Mouse (Mus musculus): ENCODE measurements around the gene Git1. TPM values are rescaled to one million over a fixed set of nuclear protein-coding genes. Genes with fewer than 3 reads are reported as not detected.

Gene Git1
- polyA plus RNA-seq (2012) = 92.9 and 94.7 TPM in 2 replicates

GRCm38 (mm10) chr11:77493512-77494343 lies at the start of gene Git1:
Gene Git1 (plus strand): TSS chr11:77493562.
- TF ChIP-seq GATA1 (IDR thresholded peaks at IDR 0.05; ENCODE audit: low read length) = no peak

- no peak for TF ChIP-seq GATA1 (IDR thresholded peaks at IDR 0.05; ENCODE audit: low read length)
These were observed 48.4 kb upstream of the Git1 start for GRCm38 (mm10) chr11:77444939-77445338.

- no peak for TF ChIP-seq GATA1 (IDR thresholded peaks at IDR 0.05; ENCODE audit: low read length)
These were observed 46.7 kb upstream of the Git1 start for GRCm38 (mm10) chr11:77446628-77447041.

- no peak for TF ChIP-seq GATA1 (IDR thresholded peaks at IDR 0.05; ENCODE audit: low read length)
These were observed 44.1 kb upstream of the Git1 start for GRCm38 (mm10) chr11:77449224-77449623.

GRCm38 (mm10) chr11:77451670-77452069 lies 41.7 kb upstream of the Git1 start:
- no peak for TF ChIP-seq GATA1 (IDR thresholded peaks at IDR 0.05; ENCODE audit: low read length)

GRCm38 (mm10) chr11:77453388-77453787 lies 40.0 kb upstream of the Git1 start:
- TF ChIP-seq GATA1 (IDR thresholded peaks at IDR 0.05; ENCODE audit: low read length) = no peak

GRCm38 (mm10) chr11:77455770-77456510 lies 37.4 kb upstream of the Git1 start:
- TF ChIP-seq GATA1 (IDR thresholded peaks at IDR 0.05; ENCODE audit: low read length) = no peak

- TF ChIP-seq GATA1 (IDR thresholded peaks at IDR 0.05; ENCODE audit: low read length) = no peak
These were observed 36.5 kb upstream of the Git1 start for GRCm38 (mm10) chr11:77456866-77457265.

GRCm38 (mm10) chr11:77461856-77462255 lies 31.5 kb upstream of the Git1 start:
- TF ChIP-seq GATA1 (IDR thresholded peaks at IDR 0.05; ENCODE audit: low read length) = no peak

- no peak for TF ChIP-seq GATA1 (IDR thresholded peaks at IDR 0.05; ENCODE audit: low read length)
These were observed 30.9 kb upstream of the Git1 start, which contains the start of gene Coro6 for GRCm38 (mm10) chr11:77462283-77463100. Gene Coro6 (plus strand): TSS chr11:77462411.

- no peak for TF ChIP-seq GATA1 (IDR thresholded peaks at IDR 0.05; ENCODE audit: low read length)
These were observed 30.3 kb upstream of the Git1 start for GRCm38 (mm10) chr11:77463101-77463445.

- no peak for TF ChIP-seq GATA1 (IDR thresholded peaks at IDR 0.05; ENCODE audit: low read length)
These were observed 29.6 kb upstream of the Git1 start for GRCm38 (mm10) chr11:77463786-77464185.

GRCm38 (mm10) chr11:77464684-77465083 lies 28.7 kb upstream of the Git1 start:
- TF ChIP-seq GATA1 (IDR thresholded peaks at IDR 0.05; ENCODE audit: low read length) = no peak

GRCm38 (mm10) chr11:77465111-77465510 lies 28.3 kb upstream of the Git1 start:
- TF ChIP-seq GATA1 (IDR thresholded peaks at IDR 0.05; ENCODE audit: low read length) = no peak

GRCm38 (mm10) chr11:77466544-77466943 lies 26.8 kb upstream of the Git1 start:
- no peak for TF ChIP-seq GATA1 (IDR thresholded peaks at IDR 0.05; ENCODE audit: low read length)

GRCm38 (mm10) chr11:77467157-77467556 lies 26.2 kb upstream of the Git1 start:
- no peak for TF ChIP-seq GATA1 (IDR thresholded peaks at IDR 0.05; ENCODE audit: low read length)
